Mouse (Mus musculus): ENCODE measurements around the gene 1700001C19Rik.

GRCm38 (mm10) chr17:47378133-47378532 lies 59.0 kb downstream of the 1700001C19Rik start:
- TF ChIP-seq CTCF (IDR thresholded peaks at IDR 0.05) (no peak), EP300 (IDR thresholded peaks at IDR 0.05; ENCODE audit: insufficient read depth, low read depth, low read length) (no peak)

Data from heart, adult 2 months (tissue).